Mouse (Mus musculus) neural tube, embryonic 14.5 days (tissue): Measurements from ENCODE around the gene Atf7. TPM values are rescaled to one million over a fixed set of nuclear protein-coding genes. Genes with fewer than 3 reads are reported as not detected.

Experiments
- ATAC-seq: fragments of 200-750 bp; cut with Nextera tagmentation; 2 replicates; pipeline ENCODE4 v1.8.0; 2017; ENCODE audit warnings: low read depth, mild to moderate bottlenecking, moderate TSS enrichment, moderate library complexity
- H3K27ac ChIP-seq: fragments of 300-500 bp; sonication (generic); 2 replicates; pipeline ENCODE4 v1.5.1; 2014; ENCODE audit warnings: low read depth, mild to moderate bottlenecking, control low read depth, low read length, moderate library complexity, mixed read lengths
- H3K27me3 ChIP-seq: fragments of 300-500 bp; sonication (generic); 2 replicates; pipeline ENCODE4 v1.6.1; 2014; ENCODE audit warnings: low read length; ENCODE audit not compliant: control insufficient read depth, insufficient read depth
- H3K36me3 ChIP-seq: fragments of 300-500 bp; sonication (generic); 2 replicates; pipeline ENCODE4 v1.6.1; 2014; ENCODE audit warnings: low read length, mixed read lengths; ENCODE audit not compliant: control insufficient read depth, insufficient read depth
- H3K4me1 ChIP-seq: fragments of 300-500 bp; sonication (generic); 2 replicates; pipeline ENCODE4 v1.6.1; 2014; ENCODE audit warnings: low read length; ENCODE audit not compliant: control insufficient read depth, insufficient read depth
- H3K4me2 ChIP-seq: fragments of 300-500 bp; sonication (generic); 2 replicates; pipeline ENCODE4 v1.6.1; 2014; ENCODE audit warnings: mild to moderate bottlenecking, low read depth, low read length, control low read depth
- H3K4me3 ChIP-seq: fragments of 300-500 bp; sonication (generic); 2 replicates; pipeline ENCODE4 v1.5.1; 2014; ENCODE audit warnings: low read depth, low read length, control low read depth, mixed read lengths
- H3K9ac ChIP-seq: fragments of 300-500 bp; sonication (generic); replicated peaks from 2 replicates; pipeline ENCODE4 v1.6.1; 2014; ENCODE audit warnings: low read depth, mild to moderate bottlenecking, control low read depth, low read length, mixed read lengths
- H3K9me3 ChIP-seq: fragments of 300-500 bp; sonication (generic); 2 replicates; pipeline ENCODE4 v1.6.1; 2016; ENCODE audit warnings: low read length; ENCODE audit not compliant: control insufficient read depth
- WGBS: fragments of 180-500 bp; shearing (Covaris S2); extraction: QIAGEN DNeasy Blood & Tissue Kit; methylation state at CpG from one replicate; pipeline ENCODE4 v1.1.7; 2014; 5-methylcytosine and 5-hydroxymethylcytosine counted together
- polyA plus RNA-seq: library from polyadenylated mRNA; unstranded; fragments of >200 nt; fragmentation: Nextera tagmentation; extraction: Ambion mirVana; gene quantifications from 2 replicates; pipeline ENCODE4 v1.2.1, GENCODE M21; 2014

Atf7 gene
- polyA plus RNA-seq, 1 experiment from 2014 or later: 13.3 TPM

- Histone ChIP-seq H3K9ac (peak overlapping the region; percentile 44), H3K4me2 (peak overlapping the region; percentile 51), H3K9me3 (no peaks in the 10 kb centered on the region), H3K4me1 (peaks cover 38% of the 10 kb centered on the region), H3K27ac (peak overlapping the region; percentile 79), H3K4me3 (peak overlapping the region; percentile 43), H3K36me3 (peaks cover 6% of the 10 kb centered on the region; the same call in 1 of the 2 replicates), H3K27me3 (no peaks in the 10 kb centered on the region)
- 3% methylated on average over 34 of the region's 34 CpGs for WGBS
- peak; percentile 94 for ATAC-seq
Measured at GRCm38 (mm10) chr15:102510590-102511284, 114.5 kb downstream of the Atf7 start.

- peaks cover 32% of the 10 kb centered on the region for H3K4me1 ChIP-seq
- WGBS: 3% methylated on average over 9 of the region's 9 CpGs
- H3K9ac ChIP-seq: peak overlapping the region; percentile 44
- H3K36me3 ChIP-seq: peaks cover 11% of the 10 kb centered on the region; the same call in 1 of the 2 replicates
- peak overlapping the region; percentile 43 for H3K4me3 ChIP-seq
- peak overlapping the region; percentile 51 for H3K4me2 ChIP-seq
- H3K27ac ChIP-seq: peak overlapping the region; percentile 79
- ATAC-seq: peak; percentile 74
- no peaks in the 10 kb centered on the region for H3K27me3 ChIP-seq
- no peaks in the 10 kb centered on the region for H3K9me3 ChIP-seq
Measured at GRCm38 (mm10) chr15:102510110-102510509, 115.2 kb downstream of the Atf7 start.

GRCm38 (mm10) chr15:102508336-102508735 lies 116.9 kb downstream of the Atf7 start:
- 95% methylated on average over 3 of the region's 3 CpGs for WGBS
- peaks cover 32% of the 10 kb centered on the region for H3K4me1 ChIP-seq

GRCm38 (mm10) chr15:102507561-102507960 lies 117.7 kb downstream of the Atf7 start:
- H3K27ac ChIP-seq: no peak overlapping the region
- H3K27me3 ChIP-seq: no peaks in the 10 kb centered on the region
- H3K4me1 ChIP-seq: peaks cover 29% of the 10 kb centered on the region
- no peak for ATAC-seq
- H3K9me3 ChIP-seq: no peaks in the 10 kb centered on the region
- peaks cover 35% of the 10 kb centered on the region for H3K36me3 ChIP-seq
- H3K9ac ChIP-seq: no peak overlapping the region
- H3K4me3 ChIP-seq: no peak overlapping the region
- H3K4me2 ChIP-seq: no peak overlapping the region

More at GRCm38 (mm10) chr15:102508336-102508735, 116.9 kb downstream of the Atf7 start:
- Histone ChIP-seq H3K9me3 (no peaks in the 10 kb centered on the region), H3K4me3 (no peak overlapping the region), H3K36me3 (peaks cover 28% of the 10 kb centered on the region), H3K27ac (no peak overlapping the region), H3K27me3 (no peaks in the 10 kb centered on the region), H3K4me2 (no peak overlapping the region), H3K9ac (no peak overlapping the region)
- ATAC-seq: no peak

GRCm38 (mm10) chr15:102506864-102507263 lies 118.4 kb downstream of the Atf7 start:
- no peak overlapping the region for H3K27ac ChIP-seq
- ATAC-seq: no peak
- no peak overlapping the region for H3K9ac ChIP-seq
- WGBS: 86% methylated on average over 1 of the region's 1 CpGs
- peaks cover 22% of the 10 kb centered on the region for H3K4me1 ChIP-seq
- H3K4me3 ChIP-seq: no peak overlapping the region
- no peaks in the 10 kb centered on the region for H3K9me3 ChIP-seq
- no peaks in the 10 kb centered on the region for H3K27me3 ChIP-seq
- no peak overlapping the region for H3K4me2 ChIP-seq
- H3K36me3 ChIP-seq: peaks cover 42% of the 10 kb centered on the region

- 57% methylated on average over 2 of the region's 2 CpGs for WGBS
- Histone ChIP-seq H3K4me3 (no peak overlapping the region), H3K36me3 (peaks cover 47% of the 10 kb centered on the region), H3K4me1 (peaks cover 18% of the 10 kb centered on the region), H3K9ac (no peak overlapping the region), H3K9me3 (no peaks in the 10 kb centered on the region), H3K4me2 (no peak overlapping the region), H3K27me3 (no peaks in the 10 kb centered on the region), H3K27ac (no peak overlapping the region)
- no peak for ATAC-seq
Measured at GRCm38 (mm10) chr15:102506464-102506830, 118.8 kb downstream of the Atf7 start.

- peaks cover 52% of the 10 kb centered on the region for H3K36me3 ChIP-seq
- WGBS: 91% methylated on average over 9 of the region's 9 CpGs
- H3K4me2 ChIP-seq: no peak overlapping the region
Measured at GRCm38 (mm10) chr15:102505770-102506463, 119.3 kb downstream of the Atf7 start.

GRCm38 (mm10) chr15:102505073-102505769 lies 120.0 kb downstream of the Atf7 start:
- H3K9me3 ChIP-seq: no peaks in the 10 kb centered on the region
- WGBS: 81% methylated on average over 12 of the region's 12 CpGs
- no peak for ATAC-seq
- no peak overlapping the region for H3K4me3 ChIP-seq
- no peaks in the 10 kb centered on the region for H3K27me3 ChIP-seq
- no peak overlapping the region for H3K27ac ChIP-seq
- no peak overlapping the region for H3K9ac ChIP-seq
- H3K36me3 ChIP-seq: peaks cover 59% of the 10 kb centered on the region
- H3K4me2 ChIP-seq: no peak overlapping the region
- peaks cover 13% of the 10 kb centered on the region for H3K4me1 ChIP-seq

More at GRCm38 (mm10) chr15:102505770-102506463, 119.3 kb downstream of the Atf7 start:
- Histone ChIP-seq H3K9ac (no peak overlapping the region), H3K4me3 (no peak overlapping the region), H3K27ac (no peak overlapping the region), H3K4me1 (peaks cover 13% of the 10 kb centered on the region), H3K27me3 (no peaks in the 10 kb centered on the region), H3K9me3 (no peaks in the 10 kb centered on the region)
- no peak for ATAC-seq
